Mouse (Mus musculus) heart, adult 18-20 months (tissue): ENCODE measurements around the gene Adar. TPM values are rescaled to one million over a fixed set of nuclear protein-coding genes. Genes with fewer than 3 reads are reported as not detected.

Experiments used
- DNase-seq, 2 experiments: peaks; one replicate each; pipeline ENCODE4 v3.0.0; 2021 to 2022; ENCODE audit warnings: mixed read lengths in 1 of 2
- total RNA-seq, 2 experiments: library from RNA; stranded (reverse); gene quantifications; 2 replicates each; pipeline ENCODE4 v1.2.3; 2021

Adar gene
- total RNA-seq, 2 experiments from 2014 or later, result 10.2 to 11.0 TPM

GRCm38 (mm10) chr3:89730350-89731331 lies 15.8 kb downstream of the Adar start:
- DNase-seq, result peak; percentile 90 to 95

GRCm38 (mm10) chr3:89732091-89732490 lies 17.3 kb downstream of the Adar start:
- no peak for DNase-seq

GRCm38 (mm10) chr3:89738509-89738908 lies 23.7 kb downstream of the Adar start:
- no peak for DNase-seq

GRCm38 (mm10) chr3:89752307-89752706 lies 37.5 kb downstream of the Adar start:
- DNase-seq, result no peak

- DNase-seq, result no peak
These were observed 40.5 kb downstream of the Adar start for GRCm38 (mm10) chr3:89755283-89755682.

- no peak for DNase-seq
These were observed 43.0 kb downstream of the Adar start for GRCm38 (mm10) chr3:89757851-89758250.

GRCm38 (mm10) chr3:89759786-89760185 lies 45.0 kb downstream of the Adar start:
- no peak for DNase-seq

GRCm38 (mm10) chr3:89764119-89764724 lies 49.4 kb downstream of the Adar start, which contains the start of gene Chrnb2:
Gene Chrnb2, minus strand, starts transcription at chr3:89764632.
- DNase-seq, result peak; percentile 59 to 75

- no peak for DNase-seq
These were observed 54.8 kb downstream of the Adar start for GRCm38 (mm10) chr3:89769584-89769983.

GRCm38 (mm10) chr3:89770425-89771002 lies 55.7 kb downstream of the Adar start:
- no peak for DNase-seq

- peak; percentile 82 to 88 for DNase-seq
These were observed 57.8 kb downstream of the Adar start for GRCm38 (mm10) chr3:89772588-89772967.

GRCm38 (mm10) chr3:89772968-89773709 lies 58.3 kb downstream of the Adar start, which contains the start of gene Ube2q1:
Gene Ube2q1, plus strand, starts transcription at chr3:89773616.
- DNase-seq, result peak; percentile 95 to 98

- DNase-seq, result peak; percentile 47 to 50
These were observed 59.0 kb downstream of the Adar start for GRCm38 (mm10) chr3:89773740-89774211.

- peak in 1 of 2 experiments; percentile 32 for DNase-seq
These were observed 59.6 kb downstream of the Adar start for GRCm38 (mm10) chr3:89774236-89774960.

- DNase-seq, result no peak
These were observed 61.2 kb downstream of the Adar start for GRCm38 (mm10) chr3:89776001-89776400.

GRCm38 (mm10) chr3:89780102-89780501 lies 65.3 kb downstream of the Adar start:
- DNase-seq, result no peak

- no peak for DNase-seq
These were observed 66.8 kb downstream of the Adar start for GRCm38 (mm10) chr3:89781640-89782039.

- DNase-seq, result peak; percentile 91 to 92
These were observed 70.3 kb downstream of the Adar start for GRCm38 (mm10) chr3:89784991-89785753.

GRCm38 (mm10) chr3:89786275-89786674 lies 71.5 kb downstream of the Adar start:
- DNase-seq, result no peak

GRCm38 (mm10) chr3:89788680-89789352 lies 74.0 kb downstream of the Adar start:
- no peak for DNase-seq
